Mouse (Mus musculus) limb, embryonic 15.5 days (tissue): Measurements from ENCODE around the gene Hdgfl1. TPM values are rescaled to one million over a fixed set of nuclear protein-coding genes. Genes with fewer than 3 reads are reported as not detected.

Source experiments
- ATAC-seq: fragments of 200-750 bp; cut with Nextera tagmentation; 2 replicates; pipeline ENCODE4 v1.8.0; 2017; ENCODE audit warnings: low read depth, moderate TSS enrichment; ENCODE audit not compliant: insufficient number of reproducible peaks, low FRiP score, low TSS enrichment
- H3K27ac ChIP-seq: fragments of 300-500 bp; sonication (generic); 2 replicates; pipeline ENCODE4 v1.5.1; 2015; ENCODE audit warnings: moderate library complexity, mild to moderate bottlenecking, inconsistent platforms
- H3K27me3 ChIP-seq: fragments of 300-500 bp; sonication (generic); 2 replicates; pipeline ENCODE4 v1.6.1; 2015; ENCODE audit warnings: inconsistent platforms
- H3K36me3 ChIP-seq: fragments of 300-500 bp; sonication (generic); 2 replicates; pipeline ENCODE4 v1.6.1; 2015; ENCODE audit warnings: inconsistent platforms
- H3K4me1 ChIP-seq: fragments of 300-500 bp; sonication (generic); 2 replicates; pipeline ENCODE4 v1.6.1; 2015; ENCODE audit warnings: inconsistent platforms
- H3K4me2 ChIP-seq: fragments of 300-500 bp; sonication (generic); 2 replicates; pipeline ENCODE4 v1.6.1; 2015; ENCODE audit warnings: mild to moderate bottlenecking, inconsistent platforms
- H3K4me3 ChIP-seq: fragments of 300-500 bp; sonication (generic); 2 replicates; pipeline ENCODE4 v1.5.1; 2015; ENCODE audit warnings: mild to moderate bottlenecking, inconsistent platforms
- H3K9ac ChIP-seq: fragments of 300-500 bp; sonication (generic); 2 replicates; pipeline ENCODE4 v1.6.1; 2015; ENCODE audit warnings: inconsistent platforms
- H3K9me3 ChIP-seq: fragments of 300-500 bp; sonication (generic); 2 replicates; pipeline ENCODE4 v1.6.1; 2016; ENCODE audit warnings: inconsistent platforms
- WGBS: fragments of 180-500 bp; shearing (Covaris S2); methylation state at CpG from one replicate; pipeline ENCODE4 v1.1.7; 2015; 5-methylcytosine and 5-hydroxymethylcytosine counted together
- polyA plus RNA-seq: library from polyadenylated mRNA; unstranded; fragments of >200 nt; fragmentation: Nextera tagmentation; extraction: Ambion mirVana; gene quantifications from 2 replicates; pipeline ENCODE4 v1.2.1, GENCODE M21; 2015

The Hdgfl1 gene
- polyA plus RNA-seq, 1 experiment from 2014 or later: not detected

DNA sequence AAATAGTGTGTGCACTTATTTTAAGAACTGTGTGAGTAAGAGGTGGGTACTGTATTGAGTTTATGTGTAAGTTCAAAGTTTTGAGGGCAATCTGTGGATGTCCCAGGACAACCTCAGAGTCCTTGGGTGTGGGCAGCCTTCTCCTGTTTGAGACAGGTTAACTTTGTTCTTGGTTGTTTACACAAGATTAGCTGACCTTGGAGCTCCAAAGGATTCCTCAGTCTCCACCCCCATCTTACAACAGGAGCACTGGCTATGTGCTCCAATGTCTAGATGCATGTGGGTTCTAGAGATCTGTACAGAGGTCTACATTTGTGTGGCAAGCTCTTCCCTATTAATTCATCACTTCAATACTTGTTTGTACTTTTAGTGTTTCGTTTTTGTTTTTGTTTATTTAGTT, 49.0 kb downstream of the Hdgfl1 start:
- no peaks in the 10 kb centered on the region for H3K36me3 ChIP-seq
- no peak overlapping the region for H3K9ac ChIP-seq
- no peak overlapping the region for H3K27ac ChIP-seq
- peaks cover 2% of the 10 kb centered on the region; the same call in 1 of the 2 replicates for H3K4me1 ChIP-seq
- no peaks in the 10 kb centered on the region for H3K9me3 ChIP-seq
- no peak for ATAC-seq
- H3K4me3 ChIP-seq: no peak overlapping the region
- H3K27me3 ChIP-seq: no peaks in the 10 kb centered on the region
- no peak overlapping the region for H3K4me2 ChIP-seq
- WGBS: 60% methylated on average over 1 of the region's 1 CpGs

DNA sequence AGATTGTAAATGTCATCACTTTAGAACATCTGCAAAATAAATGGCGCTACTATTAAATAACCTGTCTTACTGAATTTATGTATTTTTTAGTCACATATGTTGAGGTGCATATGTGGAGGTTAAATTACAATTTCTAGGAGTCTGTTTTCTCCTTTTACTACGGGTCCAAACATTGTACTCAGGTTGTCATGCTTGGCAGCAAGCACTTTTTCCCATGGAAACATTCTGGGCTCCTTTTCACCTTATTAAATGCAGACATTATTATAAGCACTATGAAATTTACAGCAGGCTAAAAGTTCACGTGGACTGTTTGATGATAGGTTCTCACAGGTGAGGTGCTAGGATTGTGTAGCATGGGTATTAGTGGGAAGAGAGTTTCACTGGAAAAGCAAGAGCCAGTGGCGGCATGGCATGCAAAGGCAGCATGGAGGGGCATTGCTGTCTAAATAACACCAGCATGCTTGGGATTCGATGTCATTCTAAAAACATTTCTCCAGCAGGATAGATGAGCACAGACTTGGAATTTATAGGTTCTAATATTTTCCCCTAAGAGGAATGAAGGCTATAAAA, 50.7 kb downstream of the Hdgfl1 start:
- no peak overlapping the region for H3K4me3 ChIP-seq
- H3K36me3 ChIP-seq: no peaks in the 10 kb centered on the region
- H3K27me3 ChIP-seq: no peaks in the 10 kb centered on the region
- H3K4me1 ChIP-seq: peaks cover 2% of the 10 kb centered on the region; the same call in 1 of the 2 replicates
- H3K9me3 ChIP-seq: no peaks in the 10 kb centered on the region
- 29% methylated on average over 5 of the region's 5 CpGs for WGBS
- ATAC-seq: no peak; the same call in 1 of the 2 replicates
- H3K4me2 ChIP-seq: no peak overlapping the region
- no peak overlapping the region for H3K27ac ChIP-seq
- H3K9ac ChIP-seq: no peak overlapping the region
